Mouse (Mus musculus) heart, postnatal 25 days (tissue): ENCODE results near the gene Ppp4r3b. TPM values are rescaled to one million over a fixed set of nuclear protein-coding genes. Genes with fewer than 3 reads are reported as not detected.

Experiments used
- DNase-seq: peaks from one replicate; pipeline ENCODE4 v3.0.0; 2022; ENCODE audit warnings: low spot score
- intact Hi-C: fragments of 180-260 bp; cut with DNase I; formaldehyde crosslinking; loops from one replicate; pipeline ENCODE4 v1.15.1; 2025
- total RNA-seq, 2 experiments: library from RNA; stranded (reverse); gene quantifications; 2 replicates each; pipeline ENCODE4 v1.2.3; 2021

Gene Ppp4r3b
- 10 to 100 TPM; 32.8 to 33.2 TPM for total RNA-seq

DNA sequence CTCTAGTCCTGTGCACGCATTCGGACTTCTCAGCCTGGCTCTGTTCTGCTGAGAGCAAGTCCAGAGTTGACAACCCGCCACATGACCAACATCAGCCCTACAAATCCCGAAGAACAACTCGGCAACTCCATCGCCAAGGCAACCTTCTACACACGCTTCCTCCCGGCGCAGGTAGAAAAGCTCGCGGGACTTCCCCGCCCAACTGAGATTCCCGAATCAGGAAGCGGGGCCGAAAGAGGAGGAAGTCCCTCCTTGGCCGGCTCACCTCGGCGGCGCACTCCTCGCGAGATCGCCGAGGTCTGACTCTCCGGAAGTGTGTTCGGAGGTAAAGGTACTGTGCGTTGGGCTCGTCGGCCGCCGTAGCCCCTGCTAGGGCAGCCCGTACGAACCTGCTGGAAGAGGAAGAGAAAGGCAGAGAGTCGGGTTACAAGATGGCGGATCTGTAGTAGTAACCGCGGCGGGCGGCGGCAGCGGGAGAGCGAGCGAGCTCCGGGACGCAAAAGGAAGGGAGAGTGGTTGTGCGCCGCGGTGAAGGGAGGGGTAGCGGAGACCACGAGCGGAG lies at the start of gene Ppp4r3b:
Gene Ppp4r3b, plus strand, starts transcription at position 328 of the 562 bp plus-strand sequence.
- DNase-seq, result peak; percentile 95
- intact Hi-C loops, result no loop called here

DNA sequence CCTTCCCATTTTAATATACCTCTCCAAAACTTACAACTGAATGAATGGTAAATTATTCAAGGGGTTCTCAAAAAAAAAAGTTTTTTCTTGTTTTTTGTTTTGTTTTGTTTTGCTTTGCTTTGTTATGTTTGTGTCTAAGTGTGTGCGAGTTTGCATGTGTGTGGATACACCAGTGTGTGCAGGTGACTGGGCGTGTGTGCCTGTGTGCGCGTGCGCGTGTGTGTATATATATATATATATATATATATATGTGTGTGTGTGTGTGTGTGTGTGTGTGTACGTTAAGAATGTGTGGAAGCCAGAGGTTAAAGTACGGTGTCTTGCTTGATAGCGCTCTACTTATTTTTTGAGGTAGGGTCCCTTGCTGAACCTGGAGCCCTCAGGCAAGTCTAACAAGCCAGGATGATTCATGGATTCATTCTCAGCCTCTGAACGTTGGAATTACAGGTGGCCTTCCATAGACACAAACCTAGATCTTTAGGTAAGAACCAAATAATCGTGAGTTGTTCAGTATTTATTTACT lies 42.8 kb upstream of the Ppp4r3b start:
- intact Hi-C loops, result loop anchor here (5.0 kb wide), 1 partner anchor 518 kb away; no protein-coding TSS in a partner anchor
- no peak for DNase-seq

DNA sequence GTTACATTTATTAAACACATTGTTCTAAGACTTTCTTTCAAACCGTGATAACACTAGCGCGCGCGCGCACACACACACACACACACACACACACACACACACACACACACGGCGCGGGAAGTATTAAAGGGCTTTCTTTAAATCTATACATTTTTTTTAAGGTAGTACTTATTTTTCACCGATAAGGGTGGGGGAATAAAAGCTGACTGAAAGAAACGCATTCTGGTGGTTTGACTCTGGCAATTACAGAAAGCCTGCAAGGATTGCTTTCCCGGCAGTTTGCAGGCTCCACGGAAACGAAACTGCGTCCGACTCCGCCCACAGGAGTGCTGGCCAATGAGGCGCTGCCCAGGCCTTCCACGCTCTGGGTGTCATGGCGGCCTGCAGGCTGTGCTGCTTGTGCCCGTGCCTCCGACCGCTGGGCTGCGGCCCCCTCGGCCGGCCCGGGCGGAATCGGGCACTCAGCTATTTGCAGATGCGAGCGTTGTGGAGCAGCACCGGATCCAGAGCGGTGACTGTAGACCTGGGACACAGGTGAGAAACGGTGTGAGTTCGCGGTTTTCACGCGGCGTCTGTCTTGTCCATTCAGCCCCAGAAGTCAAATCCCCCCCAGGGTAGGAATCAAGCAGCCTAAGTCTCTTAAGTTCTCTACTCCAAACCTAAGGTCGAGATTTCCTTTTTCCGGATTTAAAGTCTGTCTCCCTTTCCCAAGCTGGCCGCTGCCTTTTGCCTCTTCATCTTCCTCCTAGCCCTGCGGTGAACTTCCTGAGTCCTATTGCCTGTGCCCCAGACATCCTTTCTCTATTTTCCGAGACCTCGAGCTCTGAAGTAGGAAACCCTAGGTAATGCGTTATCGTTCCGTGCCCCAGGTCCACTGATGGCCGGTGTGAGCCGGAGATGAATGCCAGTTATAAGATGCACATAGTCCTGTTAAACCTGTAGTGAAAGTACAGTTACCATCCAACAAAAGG lies 42.0 kb upstream of the Ppp4r3b start, which contains the start of gene Pnpt1:
Gene Pnpt1, plus strand, starts transcription at position 360 of the 971 bp plus-strand sequence.
- intact Hi-C loops, result loop anchor here (5.0 kb wide), 1 partner anchor 518 kb away; no protein-coding TSS in a partner anchor
- peak; percentile 81 for DNase-seq

DNA sequence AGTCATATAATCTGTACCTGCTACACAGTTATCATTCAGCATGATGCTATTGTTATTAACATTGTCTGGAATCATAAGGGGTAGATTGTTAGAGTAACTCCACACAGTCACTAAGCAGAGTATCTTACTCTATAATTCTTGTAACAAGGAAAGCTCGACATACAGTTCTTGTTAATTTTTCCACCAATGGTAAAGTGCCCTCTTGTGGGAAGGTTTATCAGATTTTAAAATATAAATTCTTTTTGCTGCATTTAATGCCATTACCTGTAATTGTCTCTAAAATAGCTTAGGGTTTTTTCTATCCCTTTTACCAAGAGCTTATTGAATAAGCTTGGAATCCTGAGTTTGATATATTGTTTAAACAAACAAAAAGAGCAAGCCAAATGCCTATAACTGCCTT lies 32.0 kb upstream of the Ppp4r3b start:
- intact Hi-C loops, result no loop called here
- DNase-seq, result no peak

DNA sequence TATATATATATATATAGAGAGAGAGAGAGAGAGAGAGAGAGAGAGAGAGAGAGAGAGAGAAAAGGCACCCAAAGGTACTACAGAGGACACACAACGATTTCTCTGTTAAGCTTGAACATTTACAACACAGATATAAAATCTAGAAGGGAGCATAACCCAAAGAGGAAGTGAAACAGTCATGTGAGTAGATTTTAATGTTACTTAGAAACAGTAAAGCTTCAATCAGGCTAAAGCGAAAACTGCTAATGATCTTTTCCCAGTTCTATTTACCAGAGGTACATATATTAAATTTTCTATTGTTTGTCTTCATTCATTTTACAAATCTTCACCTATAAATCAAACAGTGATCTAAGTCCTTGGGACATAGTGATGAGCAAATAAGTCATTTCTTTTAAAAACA lies 23.8 kb upstream of the Ppp4r3b start:
- DNase-seq, result no peak
- intact Hi-C loops, result no loop called here

DNA sequence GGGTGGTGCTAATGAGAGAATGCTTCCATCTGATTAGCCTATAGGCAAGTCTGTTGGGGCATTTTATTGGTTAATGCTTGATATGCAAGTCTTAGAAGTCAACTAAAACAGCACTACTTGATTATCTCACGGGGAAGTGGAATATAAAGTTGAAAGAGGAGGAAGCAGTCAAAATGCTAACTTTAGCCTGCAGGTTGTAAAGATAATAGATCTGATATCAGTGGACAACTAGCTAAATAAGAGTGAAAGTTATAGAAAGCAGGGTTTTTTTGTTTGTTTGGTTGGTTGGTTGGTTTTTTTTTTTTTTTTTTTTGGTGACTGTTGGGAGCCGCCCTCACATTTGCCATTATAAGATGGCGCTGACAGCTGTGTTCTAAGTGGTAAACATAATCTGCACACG lies 9.1 kb upstream of the Ppp4r3b start:
- intact Hi-C loops, result no loop called here
- DNase-seq, result no peak

DNA sequence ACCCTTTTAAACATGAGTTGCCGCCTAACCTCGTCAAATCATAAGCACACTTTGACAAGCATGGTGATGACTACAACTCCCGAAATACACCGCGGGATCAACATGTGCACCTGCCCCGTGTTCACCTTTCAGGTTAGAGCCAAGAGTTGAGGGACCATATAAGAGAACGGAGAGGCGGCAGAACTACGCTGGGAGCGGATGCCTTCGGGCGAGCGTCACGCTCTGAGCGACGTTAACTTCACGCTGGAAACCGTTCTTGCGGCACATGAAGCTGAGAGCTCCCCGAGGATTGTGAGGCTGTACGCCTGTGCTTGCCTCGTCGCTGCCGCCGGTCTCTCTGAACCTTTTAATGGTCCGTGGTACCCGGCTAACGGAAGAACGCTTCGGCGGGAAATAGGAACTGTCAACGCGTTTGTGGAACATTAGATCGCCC lies 715 bp upstream of the Ppp4r3b start:
- DNase-seq, result peak; percentile 7
- intact Hi-C loops, result no loop called here

DNA sequence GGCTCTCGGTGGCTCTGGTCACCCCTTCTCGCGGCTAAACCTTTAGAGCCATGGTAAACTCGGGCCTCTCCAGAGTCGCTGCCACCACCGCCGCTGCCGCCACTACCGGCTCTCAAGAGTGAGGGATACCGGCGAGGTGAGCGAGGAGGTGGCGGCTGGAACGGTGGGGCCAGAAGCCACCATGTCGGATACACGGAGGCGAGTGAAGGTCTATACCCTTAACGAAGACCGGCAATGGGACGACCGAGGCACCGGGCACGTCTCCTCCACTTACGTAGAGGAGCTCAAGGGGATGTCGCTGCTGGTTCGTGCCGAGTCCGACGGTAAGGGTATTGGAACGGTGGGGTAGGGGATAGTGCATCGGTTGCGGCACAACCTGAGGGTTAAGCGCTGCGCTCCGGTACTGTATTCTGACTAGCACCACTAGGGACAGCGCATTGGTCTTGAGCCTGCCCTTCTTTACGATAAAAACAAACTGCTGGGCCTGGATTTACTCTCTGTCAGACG lies 488 bp downstream of the Ppp4r3b start:
- intact Hi-C loops, result no loop called here
- DNase-seq, result no peak

DNA sequence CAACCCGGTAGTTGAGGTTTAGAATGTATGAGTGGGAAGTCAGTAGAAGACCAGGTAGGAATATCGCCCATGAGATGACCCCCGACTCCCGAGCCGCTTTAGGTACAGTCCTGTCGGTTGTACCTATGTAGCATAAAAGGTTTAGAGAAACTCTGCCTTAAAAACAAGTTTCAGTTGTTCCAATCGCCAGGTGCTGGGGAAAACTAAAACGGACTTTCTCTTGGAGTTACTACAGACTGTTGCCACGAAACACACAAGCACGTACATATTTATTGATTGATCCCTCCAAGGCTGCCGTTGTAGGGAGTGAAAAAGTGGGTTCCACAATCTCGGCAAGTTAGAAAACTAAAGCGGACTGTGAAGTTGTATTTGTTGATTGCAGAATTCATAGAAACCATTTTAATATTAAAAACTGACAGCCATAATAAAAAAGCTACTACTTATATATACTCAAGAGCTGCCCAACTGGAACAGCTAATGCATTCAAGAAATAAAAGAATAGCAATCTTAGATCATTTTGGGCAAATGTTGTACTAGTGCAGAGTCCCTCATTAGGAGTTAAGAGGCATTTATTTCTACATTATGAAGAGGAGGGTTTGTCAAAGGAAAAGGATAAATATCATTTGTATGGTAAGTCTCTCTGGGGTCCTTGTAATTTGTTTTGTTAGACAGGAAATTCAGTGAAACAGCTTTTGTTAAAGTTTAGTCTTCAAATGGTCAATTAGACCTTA lies 1.2 kb downstream of the Ppp4r3b start:
- DNase-seq, result no peak
- intact Hi-C loops, result no loop called here

DNA sequence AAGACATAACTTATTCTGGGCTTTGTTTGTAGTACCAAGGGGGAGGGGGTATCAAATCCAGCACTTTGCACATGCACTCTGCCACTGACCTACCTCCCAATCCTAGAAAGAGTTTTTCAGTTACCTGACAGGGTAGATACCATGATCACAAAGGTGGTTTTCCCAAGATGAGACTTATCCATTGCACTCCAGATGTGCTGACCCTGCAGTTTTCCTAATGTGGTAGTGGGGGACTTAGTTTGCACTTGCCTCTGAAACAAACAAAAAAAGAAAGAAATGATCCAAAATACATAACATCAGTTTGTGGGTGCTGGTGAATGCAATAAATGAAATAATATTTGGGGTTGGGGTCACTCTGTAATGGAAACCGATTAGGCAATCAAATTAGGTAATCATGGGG lies 6.6 kb downstream of the Ppp4r3b start:
- no peak for DNase-seq
- intact Hi-C loops, result no loop called here

DNA sequence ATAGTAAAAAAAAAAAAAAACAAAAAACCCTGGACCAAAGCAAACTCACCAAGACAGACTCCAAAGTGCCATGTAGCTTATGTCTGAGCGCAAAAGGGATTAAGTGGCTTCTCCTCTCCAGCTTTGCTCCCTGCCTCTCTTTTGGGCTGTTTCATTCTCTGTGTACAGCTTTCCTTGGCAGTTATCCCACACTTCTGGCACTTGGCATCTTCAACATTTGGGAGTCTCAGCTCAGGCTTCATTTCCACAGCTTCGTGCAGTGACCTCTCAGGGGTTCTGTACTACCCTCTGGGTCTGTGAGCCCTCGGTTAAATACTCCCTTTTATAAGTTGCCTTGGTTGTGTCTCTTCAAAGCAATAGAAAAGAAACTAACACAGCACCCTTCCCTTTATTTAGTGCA lies 8.0 kb downstream of the Ppp4r3b start:
- intact Hi-C loops, result no loop called here
- no peak for DNase-seq

DNA sequence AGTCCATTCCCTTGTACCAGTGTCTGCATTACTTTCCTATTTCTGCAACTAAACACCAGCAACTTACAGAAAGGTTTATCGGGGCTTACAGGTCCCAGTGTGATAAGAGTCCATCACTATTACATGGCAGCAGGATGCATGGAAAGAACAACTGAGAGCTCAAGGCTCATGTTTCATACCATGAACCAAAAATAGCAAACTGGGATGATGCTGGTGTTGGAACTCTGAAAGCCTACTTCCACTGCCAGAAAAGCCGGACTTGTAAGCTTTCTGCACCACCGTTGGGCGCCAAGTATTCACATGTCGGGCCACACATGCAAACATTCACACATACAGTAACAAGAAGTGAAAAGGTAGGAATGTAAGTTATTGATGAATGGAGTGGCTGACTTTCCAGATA lies 9.1 kb downstream of the Ppp4r3b start:
- no peak for DNase-seq
- intact Hi-C loops, result no loop called here

DNA sequence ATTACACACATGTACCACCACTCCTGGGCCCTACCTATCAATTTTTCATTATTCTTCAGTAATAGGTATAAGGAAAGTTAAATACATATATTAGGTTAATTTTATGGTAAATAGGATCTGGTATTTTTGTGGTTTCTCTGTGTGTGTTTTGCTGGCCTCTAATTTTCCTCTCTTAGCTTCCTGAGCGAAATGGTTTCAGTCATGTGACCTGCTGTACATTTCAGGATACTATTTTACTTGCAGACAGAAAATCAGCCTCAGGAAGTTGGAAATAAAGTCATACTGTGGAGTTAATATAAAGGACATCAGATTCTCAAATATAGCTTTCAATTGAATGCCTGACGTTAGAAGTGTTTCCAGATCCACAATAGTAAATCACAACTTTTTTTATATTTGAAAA lies 16.3 kb downstream of the Ppp4r3b start:
- intact Hi-C loops, result no loop called here
- DNase-seq, result no peak

DNA sequence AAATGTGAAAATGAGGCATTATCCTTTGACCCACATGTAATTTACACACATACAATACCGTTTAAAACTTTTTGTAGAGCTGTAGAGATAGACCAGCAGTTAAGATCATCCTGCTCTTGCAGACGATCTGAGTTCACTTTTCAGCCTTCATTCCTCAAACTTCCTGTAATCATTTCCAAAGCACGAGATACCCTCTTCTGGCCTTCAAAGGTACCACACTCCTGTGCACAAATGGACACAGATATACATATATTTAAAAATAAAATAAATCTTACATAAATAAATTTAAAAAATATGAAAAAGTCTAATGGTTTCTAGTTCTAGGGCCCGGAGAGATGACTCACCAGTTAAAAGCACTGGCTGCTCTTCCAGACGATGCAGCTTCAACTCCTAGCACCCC lies 31.0 kb downstream of the Ppp4r3b start:
- intact Hi-C loops, result no loop called here
- no peak for DNase-seq

DNA sequence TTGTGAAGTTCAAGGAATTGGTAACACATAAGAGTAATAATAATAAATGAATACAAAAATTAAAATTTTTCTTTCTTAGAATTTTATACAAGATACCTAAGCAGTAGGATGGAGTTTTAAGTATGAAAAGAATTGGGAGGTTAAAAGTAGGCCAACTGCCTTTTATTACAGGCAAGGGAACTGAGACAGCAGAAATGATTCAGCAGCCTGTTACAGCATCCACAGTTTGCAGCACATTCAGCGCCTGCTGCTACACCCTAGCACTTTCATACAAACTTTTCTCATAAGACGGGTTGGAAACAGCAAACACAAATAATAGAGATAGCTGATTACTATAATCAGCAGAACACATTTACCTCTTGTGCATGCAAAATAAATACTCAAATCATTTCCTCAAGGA lies 37.1 kb downstream of the Ppp4r3b start:
- DNase-seq, result no peak
- intact Hi-C loops, result no loop called here

DNA sequence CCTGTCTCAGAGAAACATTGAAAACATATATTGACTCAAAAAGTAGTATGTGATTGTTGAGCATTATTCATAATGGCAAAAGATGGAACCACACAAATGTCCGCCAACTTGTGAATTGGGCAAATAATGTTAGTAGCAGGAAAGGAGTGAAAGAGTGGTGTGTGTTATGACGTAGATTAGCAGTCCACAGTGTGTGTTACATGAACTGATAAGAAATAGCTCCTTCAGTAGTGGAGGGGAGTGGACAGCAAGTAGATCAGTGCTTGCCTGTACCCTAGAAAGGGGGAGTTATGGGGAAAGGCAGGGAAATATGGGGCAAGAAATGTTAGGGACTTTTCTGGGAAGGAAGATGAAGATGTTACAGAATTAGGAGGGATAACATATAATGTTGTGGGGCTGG lies 43.5 kb downstream of the Ppp4r3b start:
- no peak for DNase-seq
- intact Hi-C loops, result no loop called here

DNA sequence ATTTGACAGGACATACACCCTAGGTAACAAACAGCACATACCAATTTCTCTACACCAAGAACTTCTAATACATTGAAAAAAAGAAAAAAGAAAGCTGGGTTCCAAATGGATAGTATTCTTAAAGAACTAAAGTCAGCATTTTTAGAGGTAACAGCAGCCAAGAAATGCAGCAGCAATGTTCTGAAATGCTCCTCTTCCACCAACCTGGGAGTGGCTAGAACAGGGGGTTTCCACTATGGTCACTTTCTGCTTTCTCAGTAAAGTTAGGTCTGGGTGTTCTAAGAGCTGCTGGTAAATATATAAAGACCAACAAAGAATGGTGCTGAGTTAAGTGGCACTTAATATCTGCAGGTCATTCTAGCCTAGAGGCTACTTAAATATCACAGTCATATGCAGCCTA lies 46.4 kb downstream of the Ppp4r3b start:
- DNase-seq, result no peak
- intact Hi-C loops, result no loop called here

DNA sequence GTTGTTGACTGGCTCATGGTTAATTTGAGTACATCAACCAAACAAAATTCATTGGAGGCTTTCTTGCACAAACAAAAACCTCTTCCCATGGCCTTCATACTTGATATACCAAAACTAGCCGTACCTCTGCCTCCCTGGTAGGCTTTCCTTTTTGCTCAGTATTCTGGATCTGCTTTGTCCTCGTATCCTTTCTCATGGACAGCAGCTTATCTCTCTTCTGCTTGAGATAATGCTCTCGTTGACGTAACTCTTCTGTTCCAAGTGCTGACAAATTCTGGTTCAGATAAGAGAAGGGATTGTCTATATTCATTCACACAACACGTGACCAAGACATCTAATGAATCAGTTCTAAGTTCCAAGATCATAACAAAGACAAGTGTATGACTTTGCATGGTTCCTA lies 49.6 kb downstream of the Ppp4r3b start:
- DNase-seq, result no peak
- intact Hi-C loops, result no loop called here

DNA sequence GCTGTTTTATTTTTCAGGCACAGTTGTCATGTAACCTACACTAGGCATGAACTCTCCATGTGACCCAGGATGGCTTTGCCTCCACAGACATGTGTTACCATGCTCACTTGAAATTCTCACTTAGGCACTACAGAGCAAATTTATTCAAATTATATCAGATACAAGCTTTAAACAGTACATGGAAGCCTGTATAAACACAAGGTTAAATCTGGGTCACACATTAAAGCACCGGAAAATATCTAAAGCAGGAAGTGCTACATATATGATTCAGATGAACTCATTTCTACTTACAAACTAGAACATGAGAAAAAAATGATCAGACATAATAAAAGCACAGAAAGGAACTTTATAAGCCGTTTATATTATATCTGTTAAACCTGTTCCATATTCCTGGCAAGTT lies 52.1 kb downstream of the Ppp4r3b start:
- no peak for DNase-seq
- intact Hi-C loops, result no loop called here

DNA sequence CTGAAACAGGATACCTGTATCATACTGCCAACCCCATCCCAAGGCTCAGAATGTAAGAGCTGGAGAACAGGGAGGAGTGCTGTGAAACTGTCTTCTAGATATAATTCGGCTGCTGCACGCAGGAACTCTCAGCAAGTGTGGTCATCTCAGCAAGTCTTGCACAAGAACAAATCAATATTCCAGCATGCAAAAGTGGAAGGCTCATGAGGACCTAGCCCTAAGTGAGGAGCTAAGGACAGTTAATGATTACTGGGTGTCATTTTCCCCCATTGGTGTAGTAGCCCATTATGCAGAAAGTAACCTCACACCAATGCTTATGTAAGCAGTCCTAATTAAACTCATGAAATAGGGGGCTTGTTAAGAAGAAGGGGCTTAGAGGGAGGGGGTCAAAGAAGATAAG lies 56.3 kb downstream of the Ppp4r3b start:
- intact Hi-C loops, result no loop called here

More for the DNA sequence above, 56.3 kb downstream of the Ppp4r3b start:
- no peak for DNase-seq
